Mouse (Mus musculus): ENCODE measurements at regions not wholly inside any gene's neighbourhood (a gene's known extent, or its start where the extent isn't known, plus 50 kb on each side); places are given as distances from the start of the nearest gene placed in this dataset.

DNA sequence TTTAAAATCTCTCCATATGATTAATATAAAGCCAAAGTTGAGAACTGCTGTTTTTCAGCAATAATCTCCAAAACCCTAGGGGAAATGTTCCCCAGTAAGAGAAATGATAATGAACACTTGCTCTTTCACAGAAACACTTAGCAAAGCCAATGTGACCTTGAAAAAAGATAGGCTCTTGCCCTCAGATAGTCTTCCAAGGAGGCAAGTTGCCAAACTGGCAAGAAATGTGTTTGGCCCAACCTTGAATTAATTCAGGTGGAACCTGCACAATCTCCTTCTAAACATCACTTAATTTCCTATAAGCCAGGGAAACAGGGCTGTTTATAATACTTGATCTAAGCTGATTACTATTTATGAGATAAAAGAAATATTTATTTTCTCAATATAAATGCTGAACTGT lies 244.0 kb upstream of the Gnaz start:
- ATAC-seq (ENCODE audit: insufficient read depth) (no peak), DNase-seq (ENCODE audit: low read depth in 3 of 3, low spot score in 3 of 3) (no peak)
- Histone ChIP-seq H3K36me3 (replicated peaks; ENCODE audit: control insufficient read depth, insufficient read depth, low read depth) (no peaks in the 10 kb centered on the region), H3K4me3 (ENCODE audit: insufficient read depth in 1 of 2, low read depth in 2 of 2, low read length in 2 of 2) (no peak overlapping the region), H3K27me3 (ENCODE audit: control insufficient read depth, insufficient read depth, low read length) (no peaks in the 10 kb centered on the region), H3K4me1 (replicated peaks; ENCODE audit: control insufficient read depth in 2 of 2, insufficient read depth in 2 of 2, low read length in 1 of 2) (no peaks in the 10 kb centered on the region), H3K4me2 (ENCODE audit: low read depth) (no peak overlapping the region), H3K27ac (no peak overlapping the region), H3K9ac (replicated peaks) (no peak overlapping the region), H3K9me3 (ENCODE audit: control insufficient read depth, low read length) (no peaks in the 10 kb centered on the region)
- TF ChIP-seq CTCF (IDR thresholded peaks at IDR 0.05; ENCODE audit: low read depth) (no peak), EP300 (IDR thresholded peaks at IDR 0.05; ENCODE audit: low read depth) (no peak)

DNA sequence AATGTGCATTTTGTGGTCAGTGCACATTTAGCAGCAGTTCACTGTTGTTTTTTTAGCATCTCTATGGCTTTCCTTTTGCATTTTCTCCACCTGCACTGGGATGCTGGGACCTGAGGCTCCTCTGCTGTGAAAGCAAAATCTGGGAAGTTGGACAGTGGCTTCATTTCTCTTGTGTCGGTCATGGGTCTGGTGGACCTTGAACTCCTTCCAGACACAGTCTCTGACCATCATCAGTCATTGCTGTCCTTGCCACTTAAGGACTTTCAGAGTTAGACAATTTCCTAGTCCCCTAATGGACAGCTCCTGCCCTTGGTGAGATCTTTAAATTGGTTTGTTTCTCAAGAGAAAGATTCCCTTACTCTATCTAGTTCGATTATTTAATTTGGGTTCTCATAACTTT lies 217.5 kb upstream of the Gnaz start:
- DNase-seq (ENCODE audit: low read depth in 3 of 3, low spot score in 3 of 3), result no peak
- no peak overlapping the region for H3K4me3 ChIP-seq (ENCODE audit: insufficient read depth in 1 of 2, low read depth in 2 of 2, low read length in 2 of 2)
- no peak overlapping the region for H3K4me2 ChIP-seq (ENCODE audit: low read depth)
- no peak for ATAC-seq (ENCODE audit: insufficient read depth)
- no peaks in the 10 kb centered on the region for H3K9me3 ChIP-seq (ENCODE audit: control insufficient read depth, low read length)
- no peaks in the 10 kb centered on the region for H3K27me3 ChIP-seq (ENCODE audit: control insufficient read depth, insufficient read depth, low read length)
- H3K9ac ChIP-seq (replicated peaks), result no peak overlapping the region
- no peaks in the 10 kb centered on the region for H3K4me1 ChIP-seq (replicated peaks; ENCODE audit: control insufficient read depth in 2 of 2, insufficient read depth in 2 of 2, low read length in 1 of 2)
- no peak overlapping the region for H3K27ac ChIP-seq
- no peaks in the 10 kb centered on the region for H3K36me3 ChIP-seq (replicated peaks; ENCODE audit: control insufficient read depth, insufficient read depth, low read depth)
- WGBS (ENCODE audit: insufficient replicate concordance), result 47% methylated on average over 2 of the region's 2 CpGs
- TF ChIP-seq CTCF (IDR thresholded peaks at IDR 0.05; ENCODE audit: low read depth) (no peak), EP300 (IDR thresholded peaks at IDR 0.05; ENCODE audit: low read depth) (no peak)

GRCm38 (mm10) chr10:74750879-74751278 lies 216.1 kb upstream of the Gnaz start:
- Histone ChIP-seq H3K4me3 (ENCODE audit: insufficient read depth in 1 of 2, low read depth in 2 of 2, low read length in 2 of 2) (no peak overlapping the region), H3K27ac (no peak overlapping the region), H3K9me3 (ENCODE audit: control insufficient read depth, low read length) (no peaks in the 10 kb centered on the region), H3K9ac (replicated peaks) (no peak overlapping the region), H3K27me3 (ENCODE audit: control insufficient read depth, insufficient read depth, low read length) (no peaks in the 10 kb centered on the region), H3K4me2 (ENCODE audit: low read depth) (no peak overlapping the region), H3K36me3 (replicated peaks; ENCODE audit: control insufficient read depth, insufficient read depth, low read depth) (no peaks in the 10 kb centered on the region), H3K4me1 (replicated peaks; ENCODE audit: control insufficient read depth in 2 of 2, insufficient read depth in 2 of 2, low read length in 1 of 2) (no peaks in the 10 kb centered on the region)
- TF ChIP-seq EP300 (IDR thresholded peaks at IDR 0.05; ENCODE audit: low read depth), result no peak
- 0 out of 2 replicates have a peak, but pooled peaks have one; percentile 4 for TF ChIP-seq CTCF (IDR thresholded peaks at IDR 0.05; ENCODE audit: low read depth)
- no peak for DNase-seq (ENCODE audit: low read depth in 3 of 3, low spot score in 3 of 3)
- ATAC-seq (ENCODE audit: insufficient read depth), result no peak

DNA sequence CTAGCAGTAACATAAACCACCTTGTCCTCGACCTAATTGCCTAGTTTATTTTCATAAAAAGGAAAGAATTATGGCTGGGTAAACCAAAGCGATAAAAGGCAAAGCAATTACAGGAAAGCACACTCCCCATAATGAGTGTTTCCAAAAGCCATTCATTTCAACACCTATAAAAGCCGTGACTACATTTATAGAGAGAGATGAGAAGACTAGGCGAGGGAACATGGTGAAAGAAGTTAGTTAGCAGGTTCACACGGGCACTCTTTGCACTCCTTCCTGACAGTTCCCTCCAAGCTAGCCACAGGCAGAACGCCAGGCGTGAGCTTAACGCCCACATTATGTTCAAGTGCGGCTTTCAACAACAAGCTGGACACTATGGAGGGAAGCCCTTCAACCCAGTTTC lies 206.2 kb upstream of the Gnaz start:
- no peak overlapping the region for H3K4me3 ChIP-seq (ENCODE audit: insufficient read depth in 1 of 2, low read depth in 2 of 2, low read length in 2 of 2)
- TF ChIP-seq CTCF (IDR thresholded peaks at IDR 0.05; ENCODE audit: low read depth) (no peak), EP300 (IDR thresholded peaks at IDR 0.05; ENCODE audit: low read depth) (no peak)
- H3K9ac ChIP-seq (replicated peaks), result no peak overlapping the region
- no peak overlapping the region for H3K4me2 ChIP-seq (ENCODE audit: low read depth)
- no peak overlapping the region for H3K27ac ChIP-seq
- H3K4me1 ChIP-seq (replicated peaks; ENCODE audit: control insufficient read depth in 2 of 2, insufficient read depth in 2 of 2, low read length in 1 of 2), result no peaks in the 10 kb centered on the region
- DNase-seq (ENCODE audit: low read depth in 3 of 3, low spot score in 3 of 3), result no peak
- no peaks in the 10 kb centered on the region for H3K9me3 ChIP-seq (ENCODE audit: control insufficient read depth, low read length)
- 60% methylated on average over 9 of the region's 9 CpGs for WGBS (ENCODE audit: insufficient replicate concordance)
- no peak for ATAC-seq (ENCODE audit: insufficient read depth)
- H3K36me3 ChIP-seq (replicated peaks; ENCODE audit: control insufficient read depth, insufficient read depth, low read depth), result no peaks in the 10 kb centered on the region
- H3K27me3 ChIP-seq (ENCODE audit: control insufficient read depth, insufficient read depth, low read length), result no peaks in the 10 kb centered on the region

GRCm38 (mm10) chr10:74789245-74789644 lies 177.7 kb upstream of the Gnaz start:
- Histone ChIP-seq H3K27ac (no peak overlapping the region), H3K4me2 (ENCODE audit: low read depth) (no peak overlapping the region), H3K36me3 (replicated peaks; ENCODE audit: control insufficient read depth, insufficient read depth, low read depth) (no peaks in the 10 kb centered on the region), H3K4me1 (replicated peaks; ENCODE audit: control insufficient read depth in 2 of 2, insufficient read depth in 2 of 2, low read length in 1 of 2) (no peaks in the 10 kb centered on the region), H3K27me3 (ENCODE audit: control insufficient read depth, insufficient read depth, low read length) (no peaks in the 10 kb centered on the region), H3K4me3 (ENCODE audit: insufficient read depth in 1 of 2, low read depth in 2 of 2, low read length in 2 of 2) (no peak overlapping the region), H3K9ac (replicated peaks) (no peak overlapping the region), H3K9me3 (ENCODE audit: control insufficient read depth, low read length) (no peaks in the 10 kb centered on the region)
- ATAC-seq (ENCODE audit: insufficient read depth) (no peak), DNase-seq (ENCODE audit: low read depth in 3 of 3, low spot score in 3 of 3) (no peak)
- 48% methylated on average over 2 of the region's 2 CpGs for WGBS (ENCODE audit: insufficient replicate concordance)
- TF ChIP-seq EP300 (IDR thresholded peaks at IDR 0.05; ENCODE audit: low read depth) (no peak), CTCF (IDR thresholded peaks at IDR 0.05; ENCODE audit: low read depth) (no peak)

- Histone ChIP-seq H3K9me3 (ENCODE audit: control insufficient read depth, low read length) (no peaks in the 10 kb centered on the region), H3K27me3 (ENCODE audit: control insufficient read depth, insufficient read depth, low read length) (no peaks in the 10 kb centered on the region), H3K4me1 (replicated peaks; ENCODE audit: control insufficient read depth in 2 of 2, insufficient read depth in 2 of 2, low read length in 1 of 2) (no peaks in the 10 kb centered on the region), H3K4me2 (ENCODE audit: low read depth) (no peak overlapping the region), H3K4me3 (ENCODE audit: insufficient read depth in 1 of 2, low read depth in 2 of 2, low read length in 2 of 2) (no peak overlapping the region), H3K9ac (replicated peaks) (no peak overlapping the region), H3K36me3 (replicated peaks; ENCODE audit: control insufficient read depth, insufficient read depth, low read depth) (no peaks in the 10 kb centered on the region), H3K27ac (no peak overlapping the region)
- 48% methylated on average over 3 of the region's 3 CpGs for WGBS (ENCODE audit: insufficient replicate concordance)
- no peak for DNase-seq (ENCODE audit: low read depth in 3 of 3, low spot score in 3 of 3)
- ATAC-seq (ENCODE audit: insufficient read depth), result no peak
- TF ChIP-seq EP300 (IDR thresholded peaks at IDR 0.05; ENCODE audit: low read depth) (no peak), CTCF (IDR thresholded peaks at IDR 0.05; ENCODE audit: low read depth) (no peak)
These were observed 177.0 kb upstream of the Gnaz start for GRCm38 (mm10) chr10:74789987-74790386.
